Mouse (Mus musculus): ENCODE results near the gene Mbip.

The Mbip gene

GRCm38 (mm10) chr12:56345367-56346089 lies at the start of gene Mbip:
TSS of gene Mbip (minus strand) at chr12:56345894.
- TF ChIP-seq GATA4 (IDR thresholded peaks at IDR 0.05; ENCODE audit: insufficient replicate concordance, low read length): peak; percentile 5; the same call in 1 of the 2 replicates

DNA sequence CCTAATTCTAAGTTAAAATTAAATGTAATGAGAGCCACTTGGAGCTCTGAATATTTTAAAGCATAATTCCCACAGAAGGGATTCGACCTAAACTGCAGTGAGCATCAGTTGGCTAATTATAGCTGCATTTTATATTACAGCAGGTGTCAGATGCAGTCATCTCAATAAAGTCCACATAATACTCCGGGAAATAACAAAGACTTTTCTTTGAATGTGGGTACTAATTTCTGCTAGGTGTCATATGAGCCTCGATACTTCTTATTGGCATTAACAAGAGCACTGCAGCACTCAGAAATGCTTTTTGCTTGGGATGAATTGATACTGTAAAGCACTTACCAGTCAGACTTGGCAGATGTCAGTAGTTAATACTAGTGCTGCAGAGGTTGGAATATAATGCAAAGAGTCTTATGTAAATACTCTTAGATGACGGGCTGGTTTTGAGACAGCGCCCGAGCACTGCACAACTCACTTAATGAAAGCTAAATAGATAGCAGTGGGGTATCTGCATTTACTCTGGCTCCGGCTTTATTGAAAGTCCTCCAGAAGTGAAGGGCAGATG lies 42.0 kb upstream of the Mbip start:
- no peak for TF ChIP-seq GATA4 (IDR thresholded peaks at IDR 0.05; ENCODE audit: insufficient replicate concordance, low read length)

GRCm38 (mm10) chr12:56386955-56387646 lies 41.4 kb upstream of the Mbip start:
- TF ChIP-seq GATA4 (IDR thresholded peaks at IDR 0.05; ENCODE audit: insufficient replicate concordance, low read length): no peak

DNA sequence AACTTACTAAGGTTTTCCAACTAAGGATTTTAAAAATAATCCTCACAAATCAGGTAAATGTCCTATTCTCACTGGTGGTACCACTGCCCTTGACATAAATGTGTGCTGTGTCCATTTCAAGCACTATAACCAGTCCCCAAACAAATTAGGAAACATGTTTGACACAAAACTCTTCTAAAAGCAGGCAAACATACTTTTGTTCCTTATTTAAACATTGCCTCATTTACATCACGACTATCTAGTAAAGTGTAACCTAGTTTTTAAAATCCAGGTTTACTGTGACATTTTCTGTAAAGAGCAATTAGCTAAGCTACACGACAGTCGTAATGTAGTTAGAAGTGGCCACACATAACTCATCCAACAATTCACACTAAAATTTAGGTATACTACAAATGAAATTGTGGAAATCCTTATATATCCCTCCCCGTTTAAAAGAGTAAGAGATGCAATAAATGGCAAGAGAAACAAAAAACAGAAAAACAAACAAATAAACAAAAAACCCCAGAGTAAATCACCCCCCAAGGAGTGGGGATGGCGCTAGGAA lies 851 bp downstream of the Mbip start:
- TF ChIP-seq GATA4 (IDR thresholded peaks at IDR 0.05; ENCODE audit: insufficient replicate concordance, low read length): no peak

DNA sequence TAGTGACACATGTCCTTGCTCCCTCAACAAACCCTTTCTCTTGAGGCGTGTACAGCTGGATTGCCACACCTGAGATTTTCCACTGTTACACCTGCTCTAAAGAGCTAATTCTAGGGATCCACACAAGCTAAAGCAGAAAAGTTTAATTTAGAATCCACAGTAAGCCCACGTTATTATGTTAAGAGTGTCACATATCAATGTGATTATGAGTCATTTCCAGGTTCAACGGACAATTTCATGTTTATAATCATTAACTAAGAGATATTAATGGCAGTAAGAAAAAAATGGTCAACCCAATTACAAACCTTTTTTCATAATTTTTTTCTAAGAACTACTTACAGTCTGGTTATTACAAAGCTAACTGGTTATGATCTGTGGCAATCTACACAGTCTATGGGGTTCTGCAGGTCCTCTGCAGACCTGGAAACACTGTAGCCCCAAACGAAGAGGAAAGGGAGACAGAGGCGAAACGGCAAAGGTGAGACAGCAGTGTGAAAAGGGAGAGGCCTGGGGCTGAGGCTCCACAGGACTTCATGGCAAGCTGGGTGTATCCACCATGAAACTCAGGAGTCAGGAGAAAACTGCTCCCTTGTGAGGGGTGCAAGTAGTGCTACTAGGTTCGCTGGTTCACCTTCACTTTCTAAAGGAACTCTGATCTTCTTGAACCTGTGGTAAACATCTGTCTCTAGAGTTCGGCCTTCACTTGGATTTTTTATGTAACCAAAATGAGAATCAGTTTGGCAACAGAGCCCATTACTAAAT lies 6.2 kb downstream of the Mbip start:
- TF ChIP-seq GATA4 (IDR thresholded peaks at IDR 0.05; ENCODE audit: insufficient replicate concordance, low read length): no peak

GRCm38 (mm10) chr12:56333461-56333860 lies 12.2 kb downstream of the Mbip start:
- TF ChIP-seq GATA4 (IDR thresholded peaks at IDR 0.05; ENCODE audit: insufficient replicate concordance, low read length): no peak

- no peak for TF ChIP-seq GATA4 (IDR thresholded peaks at IDR 0.05; ENCODE audit: insufficient replicate concordance, low read length)
Measured at GRCm38 (mm10) chr12:56332475-56332874, 13.2 kb downstream of the Mbip start.

DNA sequence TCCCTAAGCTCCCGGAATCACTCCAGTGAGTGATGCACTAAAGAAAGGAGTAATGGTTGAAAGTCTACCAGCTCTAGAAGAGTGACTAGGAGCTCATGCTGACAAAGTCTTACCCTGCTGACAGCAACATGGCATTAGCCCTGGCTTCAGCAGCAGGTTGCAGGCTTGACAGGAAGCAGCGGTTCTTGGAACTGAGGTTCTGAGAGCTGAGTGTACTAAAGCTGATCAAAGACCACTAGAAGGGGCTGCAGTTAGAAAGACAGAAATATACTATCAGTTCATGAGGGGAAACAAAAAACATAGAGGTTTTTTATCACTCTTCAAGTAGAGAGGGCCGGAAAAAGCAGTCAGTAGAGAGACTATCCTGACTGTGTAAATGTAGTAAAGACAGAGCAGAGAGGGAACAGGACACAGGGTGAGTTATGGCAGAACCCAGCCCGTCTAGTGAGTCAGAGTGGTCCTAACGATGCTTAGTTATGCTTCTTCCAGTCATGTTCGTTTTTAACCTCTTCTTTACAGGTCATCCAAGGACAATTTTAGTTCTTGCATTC lies 18.2 kb downstream of the Mbip start:
- no peak for TF ChIP-seq GATA4 (IDR thresholded peaks at IDR 0.05; ENCODE audit: insufficient replicate concordance, low read length)

GRCm38 (mm10) chr12:56325851-56326250 lies 19.8 kb downstream of the Mbip start:
- TF ChIP-seq GATA4 (IDR thresholded peaks at IDR 0.05; ENCODE audit: insufficient replicate concordance, low read length): no peak

- TF ChIP-seq GATA4 (IDR thresholded peaks at IDR 0.05; ENCODE audit: insufficient replicate concordance, low read length): no peak
Measured at GRCm38 (mm10) chr12:56318941-56319340, 26.8 kb downstream of the Mbip start.

GRCm38 (mm10) chr12:56318059-56318458 lies 27.6 kb downstream of the Mbip start:
- no peak for TF ChIP-seq GATA4 (IDR thresholded peaks at IDR 0.05; ENCODE audit: insufficient replicate concordance, low read length)

- no peak for TF ChIP-seq GATA4 (IDR thresholded peaks at IDR 0.05; ENCODE audit: insufficient replicate concordance, low read length)
Measured at GRCm38 (mm10) chr12:56305758-56306157, 39.9 kb downstream of the Mbip start.

GRCm38 (mm10) chr12:56302321-56303017 lies 43.2 kb downstream of the Mbip start:
- no peak for TF ChIP-seq GATA4 (IDR thresholded peaks at IDR 0.05; ENCODE audit: insufficient replicate concordance, low read length)
